ENCODE assay signal across 21 mouse cellular contexts in the genomic region with DNA sequence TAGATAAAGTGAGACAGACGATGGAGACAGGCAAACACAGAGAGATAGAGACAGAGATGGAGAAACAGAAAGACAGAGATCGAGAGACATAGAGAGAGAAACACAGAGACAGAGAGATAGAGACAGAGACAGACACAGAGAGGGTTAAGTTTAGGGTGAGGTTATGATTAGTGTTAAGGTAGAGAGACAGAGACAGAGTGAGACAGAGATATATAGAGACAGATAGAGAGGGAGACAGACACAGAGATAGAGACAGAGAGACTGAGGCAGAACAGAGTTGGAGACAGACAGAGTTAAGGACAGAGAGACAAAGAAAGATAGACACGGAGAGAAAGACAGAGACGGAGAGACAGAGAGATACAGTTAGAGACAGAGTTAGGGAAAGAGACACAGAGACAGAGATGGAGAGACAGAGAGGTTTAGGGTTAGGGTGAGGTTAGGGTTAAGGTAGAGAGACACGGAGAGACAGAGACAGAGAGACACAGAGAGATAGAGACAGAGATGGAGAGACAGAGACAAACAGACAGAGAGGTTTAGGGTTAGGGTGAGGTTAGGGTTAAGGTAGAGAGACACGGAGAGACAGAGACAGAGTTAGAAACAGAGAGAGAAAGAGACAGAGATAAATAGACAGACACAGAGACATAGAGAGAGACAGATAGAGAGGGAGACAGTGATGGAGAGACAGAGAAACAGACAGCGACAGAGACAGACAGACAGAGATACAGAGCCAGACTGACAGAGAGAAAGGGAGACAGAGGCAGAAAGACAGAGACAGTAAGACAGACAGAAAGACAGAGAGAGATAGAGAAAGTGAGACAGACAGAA. TPM values are rescaled to one million over a fixed set of nuclear protein-coding genes. Genes with fewer than 3 reads are reported as not detected.
DNase-seq lines count a peak whose midpoint lies in the region; ATAC-seq and TF ChIP-seq lines count a peak whose summit lies in the region.
"Had no signal": no experiment of that assay in that cellular context is flagged by ENCODE, and none has a peak within 500 bp of the region (broad histone marks: within the 10 kb centered on the region; RNA-seq: fewer than 3 reads in every experiment).

No protein-coding gene starts in this region.

- no peak overlapping the region for H3K4me2 ChIP-seq in hindbrain, embryonic 12.5 days (replicated peaks)
- H3K4me2 ChIP-seq: heart, embryonic 13.5 days; hindbrain, embryonic 14.5 days; midbrain, embryonic 13.5 days; neural tube, embryonic 13.5 days had no signal

- 76% methylated on average over 3 of the region's 7 CpGs for WGBS in hindbrain, embryonic 12.5 days
- 86% methylated on average over 3 of the region's 7 CpGs for WGBS in limb, embryonic 10.5 days

- no peaks in the 10 kb centered on the region for H3K27me3 ChIP-seq in hindbrain, embryonic 12.5 days
- H3K27me3 ChIP-seq in limb, embryonic 10.5 days (ENCODE audit: low read depth, poor library complexity, severe bottlenecking): no peaks in the 10 kb centered on the region
- H3K27me3 ChIP-seq: heart, embryonic 13.5 days; midbrain, embryonic 13.5 days; neural tube, embryonic 13.5 days had no signal

- H3K4me1 ChIP-seq in ES-E14 (ENCODE audit: control insufficient read depth in 2 of 2, insufficient read depth in 2 of 2, low read length in 2 of 2, poor library complexity in 1 of 2): no peaks in the 10 kb centered on the region
- no peaks in the 10 kb centered on the region for H3K4me1 ChIP-seq in hindbrain, embryonic 12.5 days
- no peaks in the 10 kb centered on the region for H3K4me1 ChIP-seq in limb, embryonic 10.5 days
- H3K4me1 ChIP-seq: heart, embryonic 13.5 days; midbrain, embryonic 13.5 days; neural tube, embryonic 13.5 days had no signal

- no peak overlapping the region for H3K9ac ChIP-seq in ES-E14 (ENCODE audit: insufficient read depth, low read depth, low read length, poor library complexity, severe bottlenecking)
- H3K9ac ChIP-seq in hindbrain, embryonic 12.5 days: no peak overlapping the region
- H3K9ac ChIP-seq: heart, embryonic 13.5 days; hindbrain, embryonic 14.5 days; midbrain, embryonic 13.5 days; neural tube, embryonic 13.5 days had no signal

- in situ Hi-C loops in ES-E14 (cut with MboI; ENCODE audit: low sequenced_read_pairs in 2 of 2, unreplicated experiment in 2 of 2): no loop called here

- H3K36me3 ChIP-seq in ES-E14 (ENCODE audit: control insufficient read depth, insufficient read depth, low read length, poor library complexity, severe bottlenecking): peaks cover 67% of the 10 kb centered on the region
- peaks cover 34% of the 10 kb centered on the region for H3K36me3 ChIP-seq in hindbrain, embryonic 12.5 days
- H3K36me3 ChIP-seq in limb, embryonic 10.5 days: peaks cover 41% of the 10 kb centered on the region

- peak; percentile 20 for DNase-seq in CD4-positive, CD25-positive, alpha-beta regulatory T cell, adult 2 months (ENCODE audit: low read depth, low spot score)
- DNase-seq in ES-E14 (ENCODE audit: low read depth, low spot score): peak; percentile 31
- DNase-seq in retina, postnatal 1 day: peak; percentile 58
- no peak for DNase-seq in adrenal gland, postnatal 25 days
- no peak for DNase-seq in limb, embryonic 10.5 days (ENCODE audit: low spot score)
- DNase-seq: adrenal gland, postnatal 14 days; gastrocnemius, postnatal 14 days; kidney, postnatal 25 days; left cerebral cortex, postnatal 4 days; right cerebral cortex, adult 18-20 months had no signal

- H3K9me3 ChIP-seq in ES-E14 (ENCODE audit: control insufficient read depth, insufficient read depth, low read depth, low read length): 0 out of 2 replicates have a peak, but pooled peaks cover 7% of the 10 kb centered on the region
- peaks cover 40% of the 10 kb centered on the region for H3K9me3 ChIP-seq in hindbrain, embryonic 12.5 days (replicated peaks)
- H3K9me3 ChIP-seq in limb, embryonic 10.5 days (replicated peaks): peaks cover 36% of the 10 kb centered on the region

- no peak overlapping the region for H3K27ac ChIP-seq in ES-E14 (ENCODE audit: insufficient read depth, low read depth, low read length, poor library complexity, severe bottlenecking)
- no peak overlapping the region for H3K27ac ChIP-seq in hindbrain, embryonic 12.5 days
- H3K27ac ChIP-seq in limb, embryonic 10.5 days: no peak overlapping the region
- H3K27ac ChIP-seq: heart, embryonic 13.5 days; hindbrain, embryonic 14.5 days; midbrain, embryonic 13.5 days; neural tube, embryonic 13.5 days had no signal

- no peak overlapping the region for H3K4me3 ChIP-seq in ES-E14 (ENCODE audit: insufficient read depth in 1 of 2, low read depth in 1 of 2, low read length in 2 of 2, poor library complexity in 1 of 2, severe bottlenecking in 1 of 2)
- H3K4me3 ChIP-seq in hindbrain, embryonic 12.5 days: no peak overlapping the region
- no peak overlapping the region for H3K4me3 ChIP-seq in limb, embryonic 10.5 days
- H3K4me3 ChIP-seq: heart, embryonic 13.5 days; midbrain, embryonic 13.5 days; neural tube, embryonic 13.5 days had no signal

- no peak for ATAC-seq in CD4-positive, CD25-positive, alpha-beta regulatory T cell, adult 4 months
- ATAC-seq in erythroblast, adult 5-6 weeks (replicated peaks; ENCODE audit: low FRiP score, poor library complexity, severe bottlenecking): 0 out of 2 replicates have a peak, but pooled peaks have one; percentile 5
- ATAC-seq in hindbrain, embryonic 12.5 days (ENCODE audit: low FRiP score): no peak
- ATAC-seq: midbrain, embryonic 13.5 days had no signal

TF ChIP-seq in ES-E14, 5 proteins besides CTCF, POLR2A, EP300 and RAD21:
- TF ChIP-seq MAFK (IDR thresholded peaks at IDR 0.05; ENCODE audit: insufficient read depth, low read depth, low read length) (no peak), ZC3H11A (IDR thresholded peaks at IDR 0.05; ENCODE audit: borderline replicate concordance, low read depth, low read length) (no peak), HCFC1 (IDR thresholded peaks at IDR 0.05; ENCODE audit: borderline replicate concordance, insufficient read depth, low read length) (no peak), CHD2 (IDR thresholded peaks at IDR 0.05; ENCODE audit: low read depth, low read length) (no peak), ZNF384 (IDR thresholded peaks at IDR 0.05; ENCODE audit: low read depth, low read length) (no peak)

RNA-seq across cellular contexts. Expression of gene Gm21860, which starts 16.8 kb away (rescaled TPM):
- polyA plus RNA-seq in CD4-positive, CD25-positive, alpha-beta regulatory T cell, adult 4 months (2017; shearing (Covaris generic)): not detected
- not detected in 2 replicates for total RNA-seq in ES-E14 (2012; rRNA removed)
- total RNA-seq in erythroblast, adult 5-6 weeks (2015; ENCODE audit: low replicate concordance): not detected in 2 replicates
- total RNA-seq in erythroblast, adult 5-6 weeks (2017; ENCODE audit: low replicate concordance): not detected in 2 replicates
- not detected in 2 replicates for polyA plus RNA-seq in hindbrain, embryonic 12.5 days (2016; fragmentation: Nextera tagmentation; extraction: Ambion mirVana)
- total RNA-seq in adrenal gland, postnatal 25 days (2021): not detected in 2 replicates
- not detected in 2 replicates for polyA plus RNA-seq in limb, embryonic 10.5 days (2016; fragmentation: Nextera tagmentation; extraction: Ambion mirVana)
- total RNA-seq: adrenal gland, postnatal 14 days; gastrocnemius, postnatal 14 days; layer of hippocampus, postnatal 14 days; left cerebral cortex, postnatal 4 days had no signal
- polyA plus RNA-seq: embryonic facial prominence, embryonic 14.5 days; forebrain, embryonic 14.5 days; heart, embryonic 13.5 days; hindbrain, embryonic 14.5 days; liver, embryonic 16.5 days; midbrain, embryonic 13.5 days; neural tube, embryonic 13.5 days had no signal

RNA-seq across cellular contexts. Expression of gene Gm47283, which starts 46.7 kb away (rescaled TPM):
- not detected for polyA plus RNA-seq in CD4-positive, CD25-positive, alpha-beta regulatory T cell, adult 4 months (2017; shearing (Covaris generic))
- not detected in 2 replicates for total RNA-seq in ES-E14 (2012; rRNA removed)
- not detected in 2 replicates for total RNA-seq in erythroblast, adult 5-6 weeks (2015; ENCODE audit: low replicate concordance)
- total RNA-seq in erythroblast, adult 5-6 weeks (2017; ENCODE audit: low replicate concordance): not detected in 2 replicates
- not detected in 2 replicates for polyA plus RNA-seq in hindbrain, embryonic 12.5 days (2016; fragmentation: Nextera tagmentation; extraction: Ambion mirVana)
- total RNA-seq in adrenal gland, postnatal 25 days (2021): not detected in 2 replicates
- polyA plus RNA-seq in limb, embryonic 10.5 days (2016; fragmentation: Nextera tagmentation; extraction: Ambion mirVana): not detected in 2 replicates
- total RNA-seq: adrenal gland, postnatal 14 days; gastrocnemius, postnatal 14 days; layer of hippocampus, postnatal 14 days; left cerebral cortex, postnatal 4 days had no signal
- polyA plus RNA-seq: embryonic facial prominence, embryonic 14.5 days; forebrain, embryonic 14.5 days; heart, embryonic 13.5 days; hindbrain, embryonic 14.5 days; liver, embryonic 16.5 days; midbrain, embryonic 13.5 days; neural tube, embryonic 13.5 days had no signal

Comparison
In these comparisons a context has a peak if more than half of its experiments do, and no peak if none do; other contexts are left out.
1. DNase-seq: peak in CD4-positive, CD25-positive, alpha-beta regulatory T cell, adult 2 months (single experiment), ES-E14 (single experiment) and retina, postnatal 1 day (single experiment); none in adrenal gland, postnatal 25 days (single experiment) and limb, embryonic 10.5 days (single experiment).